Mouse (Mus musculus): Measurements from ENCODE around the gene Ube2o.

Ube2o gene

DNA sequence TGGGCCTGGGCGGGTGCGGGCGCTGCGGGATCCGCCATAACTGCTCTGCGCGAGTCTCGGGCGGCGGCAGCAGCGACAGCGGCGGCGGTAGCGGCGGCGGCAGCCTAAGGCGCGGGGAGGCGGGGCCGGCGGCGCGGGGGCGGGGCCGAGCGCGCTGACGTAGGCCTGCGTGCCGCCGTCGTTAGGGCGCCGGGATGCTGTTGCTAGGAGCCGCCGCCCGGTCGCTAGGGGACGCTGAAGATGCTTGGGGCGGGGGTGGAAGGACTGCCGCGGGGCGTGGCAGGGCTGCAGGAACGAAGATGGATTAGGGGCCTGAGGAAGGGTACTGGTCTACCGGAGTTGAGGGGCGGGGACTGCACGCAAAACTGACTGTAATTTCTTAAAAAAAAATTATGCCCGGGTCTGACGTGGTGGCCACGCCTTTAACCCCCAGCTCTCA, at the start of gene Ube2o:
TSS of gene Ube2o (minus strand) at position 72 of the 439 bp plus-strand sequence.
- peak; percentile 83 to 90 for DNase-seq

DNA sequence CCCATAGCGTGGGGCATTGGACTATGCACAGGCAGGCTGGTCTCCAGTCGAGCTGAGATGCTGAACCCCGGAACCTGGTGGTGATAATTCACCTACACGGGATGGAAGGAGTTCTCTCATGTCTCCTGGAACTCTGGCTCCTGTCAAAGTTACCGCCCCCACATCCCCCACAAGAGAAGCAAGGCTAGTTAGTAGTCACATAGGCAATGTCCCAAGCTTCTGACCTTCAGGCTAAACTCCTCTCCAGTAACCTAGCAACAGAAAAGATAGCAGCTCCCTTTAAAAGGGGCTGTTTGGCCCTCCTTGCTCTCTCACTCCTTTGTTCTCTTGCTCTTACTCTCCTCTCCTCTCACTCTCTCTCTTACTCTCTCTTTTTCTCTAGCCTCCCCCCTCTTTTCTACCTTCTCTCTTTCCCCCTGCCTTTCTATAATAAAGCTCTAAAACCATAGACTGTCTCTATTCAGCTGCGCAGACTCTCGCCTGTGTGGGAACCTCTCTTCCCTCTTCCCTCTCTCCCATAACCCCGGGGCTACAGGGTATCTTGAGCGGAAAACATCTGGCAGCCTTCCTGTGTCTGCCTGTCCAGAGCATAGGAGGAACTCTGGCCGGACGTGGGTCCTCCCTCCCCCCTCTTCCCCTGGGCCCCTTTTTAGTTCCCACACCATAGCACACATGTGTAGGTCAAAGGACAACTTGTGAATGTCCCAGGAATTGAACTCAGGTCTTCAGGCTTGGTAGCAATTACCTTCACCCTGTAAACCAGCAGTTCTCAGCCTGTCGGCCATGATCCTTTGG, 49.1 kb upstream of the Ube2o start:
- no peak for DNase-seq

DNA sequence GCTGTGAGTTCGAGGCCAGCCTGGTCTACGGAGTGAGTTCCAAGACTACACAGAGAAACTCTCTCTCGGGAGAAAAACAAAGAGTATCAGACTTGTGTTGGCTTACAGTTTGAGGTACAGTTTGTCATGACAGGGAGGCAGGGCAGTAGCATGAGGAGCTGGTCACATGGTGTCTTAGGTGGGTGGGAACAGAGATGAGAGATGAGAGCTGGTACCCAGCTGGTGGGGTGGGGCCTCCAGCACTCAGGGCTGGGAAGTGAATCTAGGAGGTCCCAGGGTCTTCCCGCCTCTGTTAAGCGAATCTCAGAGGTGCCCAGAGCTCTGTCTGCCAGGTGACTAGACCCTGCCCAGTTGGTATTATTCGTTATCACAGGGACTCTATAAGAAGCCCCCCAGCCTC, 48.2 kb upstream of the Ube2o start:
- no peak for DNase-seq

DNA sequence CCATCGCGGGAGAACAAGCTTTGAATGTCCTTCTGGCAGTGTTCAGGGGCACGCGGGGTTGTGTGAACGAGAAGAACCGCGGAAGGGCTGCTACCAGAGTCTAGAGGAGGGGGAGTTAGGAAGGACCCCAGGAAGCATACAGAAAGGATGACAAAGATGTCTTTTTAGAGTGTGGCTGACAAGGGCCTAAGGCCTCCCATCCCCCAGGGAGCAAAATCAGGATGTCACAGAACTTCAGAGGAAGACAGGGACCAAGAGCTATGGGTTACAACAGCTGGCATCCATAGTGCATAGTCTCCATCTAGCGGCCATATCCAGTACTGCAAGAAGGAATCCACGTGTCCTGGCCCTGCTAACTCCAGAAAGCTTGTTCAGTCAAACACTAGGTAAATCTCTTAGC, 47.5 kb upstream of the Ube2o start:
- peak; percentile 54 to 85 for DNase-seq

DNA sequence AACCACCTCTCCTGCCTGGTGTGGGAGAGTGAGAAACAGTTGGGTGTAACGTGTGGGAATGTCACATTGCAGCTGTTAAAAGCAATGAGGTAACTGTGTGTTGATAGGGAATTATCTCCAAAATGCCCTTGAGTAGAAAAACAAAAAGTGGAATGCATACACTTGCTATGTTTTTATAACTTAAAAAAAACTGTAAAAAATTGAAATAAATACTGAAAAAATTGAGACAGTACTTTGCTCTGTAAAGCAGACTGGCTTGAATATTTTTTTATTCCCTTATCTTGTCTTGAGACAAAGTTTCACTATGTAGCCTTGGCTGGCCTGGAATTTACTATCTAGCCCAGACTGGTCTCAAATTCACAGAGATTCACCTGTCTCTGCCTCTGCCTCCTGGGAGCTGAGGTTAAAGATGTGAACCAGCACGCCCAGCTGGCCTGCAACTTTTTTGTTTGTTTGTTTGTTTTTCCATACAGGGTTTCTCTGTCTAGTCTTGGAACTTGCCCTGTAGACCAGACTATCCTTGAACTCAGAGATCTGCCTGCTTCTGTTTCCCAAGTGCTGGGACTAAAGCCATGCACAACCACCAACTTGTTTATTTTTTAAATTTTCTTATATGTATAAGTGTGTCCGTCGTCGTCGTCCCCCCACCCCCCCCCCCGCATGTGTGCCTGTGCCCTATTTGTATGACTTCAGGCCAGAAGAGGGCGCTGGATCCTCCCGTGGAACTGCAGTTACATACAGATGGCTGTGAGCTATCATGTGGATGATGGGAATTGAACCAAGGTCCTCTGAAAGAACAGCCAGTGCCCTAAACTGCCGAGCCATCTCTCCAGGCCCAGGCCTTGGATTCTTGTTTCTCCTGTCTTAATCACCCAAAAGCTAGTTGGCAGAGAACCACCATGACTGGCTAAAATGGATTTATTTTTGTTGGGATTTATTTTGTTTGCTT, 46.1 kb upstream of the Ube2o start:
- DNase-seq: peak in 1 of 2 experiments; percentile 60

DNA sequence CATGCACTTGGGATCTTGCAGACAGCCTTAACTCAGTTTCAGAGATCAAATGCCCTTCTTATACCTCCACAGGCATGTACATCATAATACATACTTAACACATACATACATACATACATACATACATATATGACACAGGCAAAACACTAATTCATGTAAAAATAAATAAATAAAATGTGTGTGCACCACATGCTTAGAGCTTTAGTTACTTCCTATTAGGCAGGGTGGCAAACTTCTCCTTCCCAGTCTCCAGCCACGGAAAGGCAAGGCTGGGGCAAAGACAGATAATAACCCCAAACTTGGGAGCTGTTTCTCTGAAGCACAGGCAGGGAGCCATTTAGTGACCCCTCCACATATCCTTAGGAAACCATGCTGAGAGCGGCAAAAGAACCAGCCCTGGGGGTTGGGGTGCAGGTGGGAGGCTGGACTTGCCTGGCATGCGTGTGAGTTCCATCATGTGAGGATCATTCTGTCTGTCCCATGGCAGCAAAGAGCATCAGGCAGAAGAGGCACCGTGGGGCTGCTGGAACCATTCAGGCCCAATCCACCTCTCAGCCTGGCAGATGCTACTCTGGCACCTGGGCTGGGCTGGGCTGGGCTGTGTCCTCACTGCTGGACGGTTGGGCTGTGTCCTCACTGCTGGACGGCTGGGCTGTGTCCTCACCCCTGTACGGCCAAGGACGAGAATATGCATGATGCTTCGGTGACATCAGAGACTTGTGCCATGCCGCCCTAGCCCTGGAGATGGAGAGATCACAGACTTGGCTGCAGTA, 45.2 kb upstream of the Ube2o start, which contains the start of gene Rhbdf2:
TSS of gene Rhbdf2 (minus strand) at position 721 of the 773 bp plus-strand sequence.
- no peak for DNase-seq

DNA sequence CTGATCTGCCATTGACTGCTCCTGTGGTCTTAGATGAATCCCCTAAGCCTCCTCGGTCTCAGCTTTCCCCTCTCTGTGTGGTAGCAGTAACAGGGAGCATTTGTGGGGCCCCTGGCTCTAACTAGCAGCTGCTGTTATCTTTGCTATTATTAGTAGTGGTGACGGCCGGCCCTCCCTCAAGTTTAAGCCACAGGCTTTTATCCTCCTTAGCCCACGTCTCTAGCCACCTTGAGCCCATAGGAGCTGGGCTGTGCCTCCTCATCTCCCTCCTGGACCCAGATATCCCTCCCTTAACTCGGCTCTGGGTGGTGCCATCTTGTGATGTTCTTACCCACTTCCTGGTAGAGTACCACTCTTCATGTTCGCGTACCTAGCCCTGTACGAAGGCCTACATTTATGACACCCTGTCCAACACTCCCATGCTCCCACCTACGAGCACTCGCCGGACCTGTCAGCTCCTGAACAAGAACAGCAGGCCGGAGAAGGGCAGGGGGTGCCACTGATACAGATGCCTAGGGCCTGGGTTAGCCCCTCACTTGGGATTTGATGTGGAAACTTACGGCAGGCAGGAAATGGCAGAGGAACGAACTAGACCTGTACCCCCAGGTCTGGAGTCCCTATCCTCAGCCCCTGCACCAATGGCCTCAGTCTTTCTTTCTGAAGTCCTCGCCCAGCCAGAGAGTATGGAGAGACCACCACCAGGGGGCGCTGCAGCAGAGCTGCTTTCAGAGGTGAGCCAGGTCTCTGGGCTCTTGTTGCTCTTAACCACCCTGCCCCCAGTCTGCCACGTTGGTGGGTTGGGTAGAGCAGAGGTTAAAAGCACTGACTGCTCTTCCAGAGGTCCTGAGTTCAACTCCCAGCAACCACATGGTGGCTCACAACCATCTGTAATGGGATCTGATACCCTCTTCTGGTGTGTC, 44.1 kb upstream of the Ube2o start:
- DNase-seq: peak; percentile 46 to 73

DNA sequence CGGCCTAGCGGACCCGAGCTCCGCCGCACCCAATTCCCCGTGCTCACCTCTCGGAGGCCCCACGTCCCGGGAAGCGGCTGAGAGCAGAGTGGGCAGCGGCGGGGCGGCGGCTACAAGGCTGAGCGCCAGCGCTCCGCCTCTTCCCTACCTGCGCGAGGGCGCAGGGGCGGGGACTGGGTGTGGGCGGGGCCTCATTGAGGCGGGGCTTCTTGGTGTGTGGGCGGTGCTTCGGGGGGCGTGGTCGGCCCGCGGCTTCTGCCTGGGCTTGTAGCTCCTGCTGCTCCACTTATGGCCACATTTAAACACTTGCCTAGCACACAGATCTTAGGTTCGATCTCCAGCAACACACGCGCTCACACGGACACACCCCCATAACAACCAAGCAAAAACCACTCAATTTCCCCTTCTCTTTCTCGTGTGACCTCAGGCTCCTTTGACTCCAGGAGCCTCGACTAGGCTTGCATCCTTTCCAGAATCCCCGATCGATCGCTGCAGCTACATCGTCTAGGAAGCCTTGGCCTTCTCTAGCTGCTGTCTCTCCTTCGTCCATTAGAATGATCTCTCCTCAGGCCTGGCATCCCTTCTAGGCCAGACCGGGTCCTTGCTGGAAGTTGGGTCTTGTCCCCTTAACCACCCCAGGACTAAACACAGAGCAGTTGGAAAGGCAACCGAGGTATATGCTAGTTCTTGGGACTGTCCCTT, 43.0 kb upstream of the Ube2o start:
- DNase-seq: peak; percentile 90 to 93

DNA sequence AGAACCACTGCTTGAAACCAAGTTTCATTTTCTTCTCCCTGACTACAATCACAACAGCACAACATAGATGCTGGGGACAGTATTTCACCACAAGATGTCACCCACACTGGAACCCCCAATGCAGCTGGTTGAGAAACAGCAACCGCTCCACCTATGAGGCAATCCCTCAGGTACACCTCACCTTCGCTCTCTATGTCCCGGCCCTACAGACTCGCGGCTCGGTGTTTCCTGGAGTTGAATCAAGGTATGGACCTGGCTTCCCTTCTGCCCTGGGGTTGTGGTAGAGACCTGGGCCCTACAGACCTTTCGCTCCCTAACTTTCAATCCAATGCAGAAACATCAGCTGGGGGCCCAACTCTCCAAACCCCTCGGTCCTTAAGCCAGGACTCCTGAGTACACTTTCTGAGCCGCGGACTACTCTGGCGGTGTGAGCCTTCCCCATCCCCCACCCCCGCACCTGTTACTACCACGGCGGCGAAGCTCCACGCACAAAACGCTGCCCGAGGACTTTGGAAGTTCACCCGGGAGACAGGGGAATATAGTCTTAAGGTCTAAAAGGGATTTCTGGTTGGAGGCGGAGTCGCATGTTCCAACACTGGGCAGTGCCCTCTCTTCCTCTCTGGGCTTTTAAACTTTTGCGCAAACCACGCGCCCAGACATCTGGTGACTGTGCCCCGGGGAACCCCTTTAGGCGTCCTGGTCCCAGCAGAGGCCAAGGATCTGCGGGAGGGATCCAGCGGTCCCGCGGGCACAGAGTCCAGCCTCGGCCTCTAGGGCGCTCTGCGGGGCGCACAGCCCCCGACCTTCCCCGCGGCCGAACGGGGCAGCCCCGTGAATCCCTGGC, 42.3 kb upstream of the Ube2o start:
- peak in 1 of 2 experiments; percentile 36 for DNase-seq

DNA sequence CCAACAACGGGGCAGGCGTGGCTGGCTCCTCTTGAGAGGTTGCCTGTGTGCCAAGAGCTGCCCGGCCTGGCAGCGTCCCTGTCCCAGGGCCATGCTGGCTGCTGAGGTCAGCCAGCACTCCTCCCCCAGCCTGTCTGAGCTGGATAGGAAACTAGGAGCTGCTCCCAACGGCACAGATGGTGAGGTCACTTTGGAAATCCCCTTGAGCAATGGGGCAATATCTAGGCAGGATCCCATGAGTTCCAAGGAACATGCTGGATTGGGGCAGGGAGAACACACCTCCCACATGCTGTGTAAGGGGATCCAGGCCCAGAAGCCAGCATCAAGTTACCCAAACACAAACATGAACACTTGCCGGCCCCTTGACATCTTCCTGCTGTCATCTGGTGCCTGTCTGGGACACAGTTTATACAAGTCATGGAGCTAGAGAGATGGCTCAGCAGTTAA, 40.0 kb upstream of the Ube2o start:
- peak in 1 of 2 experiments; percentile 43 for DNase-seq

DNA sequence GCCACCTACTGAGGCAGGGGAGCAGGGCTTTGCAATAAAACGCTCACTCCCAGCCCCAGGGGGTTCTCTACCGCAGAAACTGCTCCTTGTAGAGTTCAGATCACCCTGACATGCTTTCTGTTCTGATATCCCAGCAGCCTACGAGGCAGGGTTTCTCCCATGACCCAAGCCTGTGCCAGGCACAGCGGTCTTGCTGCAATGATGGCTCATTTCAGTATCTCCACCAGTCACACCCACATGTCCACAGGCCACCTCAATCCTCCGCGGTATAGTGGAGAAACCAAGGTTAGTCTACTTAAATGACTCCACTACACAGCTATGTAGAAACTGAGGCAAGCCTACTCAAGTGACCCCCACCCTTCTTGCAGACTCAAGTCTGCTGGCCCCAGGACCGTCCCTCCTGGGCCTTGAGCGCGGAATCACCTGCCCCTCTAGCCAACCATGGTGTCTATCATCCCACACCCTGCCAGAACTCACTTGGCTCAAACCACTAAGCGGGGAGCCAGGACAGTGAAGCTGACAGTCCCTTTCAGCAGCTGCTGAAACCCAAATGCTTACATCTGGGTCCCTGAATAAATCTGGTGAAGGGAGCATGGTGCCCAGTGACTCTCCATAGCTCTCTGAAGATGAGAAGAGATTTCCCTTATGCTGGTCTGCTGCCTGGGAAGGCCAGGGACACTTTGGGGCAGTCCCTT, 39.5 kb upstream of the Ube2o start:
- no peak for DNase-seq

DNA sequence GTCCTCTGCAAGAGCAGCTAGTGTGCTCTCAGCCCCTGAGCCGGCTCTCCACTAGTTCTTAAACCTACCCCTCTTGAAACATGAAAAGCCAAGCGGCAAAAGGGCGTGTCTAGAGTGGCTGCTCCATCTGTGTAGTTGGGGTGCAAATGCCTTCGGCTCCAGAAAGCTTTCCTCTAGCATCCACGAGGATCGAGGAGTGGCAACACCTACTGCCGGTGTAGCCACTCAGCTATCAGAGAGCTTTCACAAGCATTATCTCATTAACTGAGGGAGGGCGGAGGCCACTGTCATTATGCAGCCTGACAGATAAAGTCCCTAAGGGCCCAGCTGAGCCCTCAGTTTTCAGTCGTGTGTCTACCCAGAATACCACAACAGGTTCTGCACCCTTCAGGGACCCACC, 38.8 kb upstream of the Ube2o start:
- no peak for DNase-seq

DNA sequence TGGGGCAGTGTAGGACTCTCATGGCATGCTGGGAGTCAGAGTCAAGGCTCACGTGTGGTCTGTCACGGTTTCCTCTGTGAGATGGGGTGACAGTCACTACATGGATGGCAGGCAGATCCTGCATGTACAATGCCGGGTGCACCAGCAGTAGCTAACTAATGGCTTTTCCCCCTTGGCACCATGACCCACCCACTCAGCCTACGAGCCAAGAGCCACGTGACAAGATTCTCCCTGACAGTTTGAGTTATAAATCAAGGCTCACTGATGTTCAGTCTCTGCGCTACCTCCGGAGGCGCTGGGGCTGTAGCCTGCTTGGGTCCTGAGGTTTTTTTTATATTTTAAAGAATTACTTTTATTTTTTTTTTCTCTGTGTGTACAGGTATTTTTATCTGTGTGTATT, 38.3 kb upstream of the Ube2o start:
- DNase-seq: no peak

DNA sequence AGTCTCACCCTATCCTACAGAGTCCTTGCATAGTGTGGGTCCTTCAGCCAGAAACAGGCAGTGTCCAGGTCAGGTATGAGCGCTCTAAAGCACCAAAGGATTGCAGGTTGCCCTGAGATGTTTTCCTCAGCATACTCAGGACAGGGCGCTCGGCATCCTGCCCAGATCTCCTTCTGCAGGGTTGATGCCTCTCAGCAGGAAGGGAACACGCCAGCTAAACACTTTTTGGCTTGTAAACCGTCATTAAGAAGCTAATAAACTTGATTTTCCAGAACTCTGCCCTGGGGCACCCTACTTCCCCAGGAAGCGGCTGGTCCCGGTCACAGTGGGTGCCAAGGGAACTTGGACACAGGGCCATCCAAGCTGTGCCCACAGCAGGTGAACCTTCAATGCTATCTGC, 37.9 kb upstream of the Ube2o start:
- DNase-seq: no peak

DNA sequence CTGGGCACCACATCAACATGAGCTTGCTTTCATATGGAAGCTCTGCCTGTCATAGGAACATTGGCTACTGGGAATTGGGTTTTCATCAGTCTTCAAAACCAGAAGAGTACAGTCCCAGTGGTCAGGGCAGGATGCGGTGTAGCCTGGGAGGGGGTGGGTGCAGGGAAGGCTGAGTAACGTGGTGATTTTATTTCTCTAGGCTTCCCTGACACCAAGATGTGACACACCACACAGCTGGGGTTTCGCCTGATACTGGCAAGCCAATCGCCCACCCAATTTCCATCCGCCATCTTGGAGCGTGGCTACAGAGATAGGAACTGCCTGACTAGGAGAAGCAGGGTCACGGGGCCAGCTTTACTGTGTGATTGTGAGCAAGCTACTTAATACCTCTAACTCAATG, 37.4 kb upstream of the Ube2o start:
- no peak for DNase-seq

DNA sequence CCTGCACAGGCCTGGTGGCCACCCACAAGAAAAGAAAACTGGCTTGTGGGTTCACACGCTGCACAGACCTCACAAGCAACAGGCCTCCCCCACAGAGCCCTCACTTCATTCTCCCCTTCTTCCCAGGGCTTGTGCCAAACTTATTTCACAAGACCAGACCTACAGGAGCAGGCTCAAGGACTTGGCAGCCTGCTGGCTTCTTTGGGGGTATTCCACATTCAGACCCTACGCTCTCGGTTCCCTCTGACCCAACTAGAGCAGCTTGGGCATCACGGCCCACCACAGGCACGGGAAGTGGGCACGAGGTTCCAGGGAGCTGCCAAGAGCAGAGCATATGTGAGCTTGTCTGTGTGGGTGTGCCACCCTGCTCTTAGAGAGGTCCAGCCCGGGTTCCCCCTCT, 36.4 kb upstream of the Ube2o start:
- no peak for DNase-seq

DNA sequence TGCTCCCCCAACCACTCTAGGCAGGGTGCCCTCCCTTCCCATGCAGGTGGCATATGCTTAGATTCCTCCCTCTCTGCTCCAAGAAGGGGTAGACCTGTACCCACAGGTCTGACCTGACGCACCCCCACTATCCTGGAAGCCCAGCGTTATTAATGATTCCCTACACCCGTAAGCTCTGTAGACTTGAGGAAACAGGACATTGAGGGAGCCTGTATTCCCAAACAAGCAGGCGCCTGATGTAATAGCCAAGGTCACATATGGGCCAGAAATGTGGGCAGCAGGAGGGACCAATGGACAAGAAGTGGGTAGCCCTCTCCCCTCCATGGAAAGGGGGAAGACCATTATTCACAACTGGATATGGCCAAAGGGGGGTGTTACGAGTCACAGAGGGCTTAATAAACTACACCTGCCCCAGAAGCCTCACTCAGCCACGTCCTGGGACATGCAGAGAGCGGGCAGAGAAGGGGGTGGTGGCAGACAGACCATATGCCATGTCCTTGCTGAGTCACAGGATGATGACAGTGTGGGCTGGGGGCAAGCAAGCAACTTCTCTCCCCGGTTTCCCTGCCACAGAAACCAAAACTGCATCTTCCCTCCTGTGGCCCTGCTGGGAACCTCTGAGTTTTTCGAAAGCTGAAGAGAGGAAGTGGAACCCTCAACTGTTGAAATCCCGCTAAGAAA, 35.3 kb upstream of the Ube2o start:
- no peak for DNase-seq

DNA sequence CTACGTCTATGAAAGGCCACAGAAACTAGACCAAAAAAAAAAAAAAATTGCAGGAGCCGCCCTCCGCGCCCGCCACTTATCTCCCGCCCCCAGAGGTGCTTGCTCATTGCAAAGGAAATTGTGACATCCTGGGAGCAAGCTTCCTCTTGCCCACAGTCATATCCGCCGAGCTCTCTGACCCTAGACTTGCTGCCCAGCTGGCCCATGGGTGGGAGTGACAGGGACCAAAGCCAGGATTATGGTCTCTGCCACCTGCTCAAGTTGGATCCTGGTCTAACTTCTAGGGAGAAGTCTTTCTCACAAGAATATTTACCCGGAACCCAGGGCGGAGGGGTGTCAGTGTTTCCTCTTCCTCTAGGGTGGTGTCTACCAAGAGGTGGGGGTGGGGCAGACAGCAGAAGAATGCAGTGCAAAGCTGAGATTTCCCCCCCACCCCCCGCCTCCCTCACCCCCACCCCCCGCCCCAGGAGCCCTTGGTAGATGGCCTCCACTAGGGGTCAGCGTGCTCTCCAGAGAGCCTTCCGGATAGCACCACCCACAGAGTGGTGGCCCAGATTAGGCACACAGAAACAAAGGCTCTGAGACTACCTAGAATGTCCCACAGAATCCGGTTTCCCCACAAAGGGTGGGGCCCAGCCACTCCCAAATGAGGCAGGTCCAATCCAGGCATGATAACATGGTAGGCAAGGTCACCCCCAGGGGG, 34.6 kb upstream of the Ube2o start:
- DNase-seq: peak; percentile 55 to 61

Measured in spleen, adult 18-20 months (tissue).